Comparison of ENCODE assay signal across 28 mouse cellular contexts in genomic region chr1:145113171-145113570, GRCm38 (mm10).
DNase-seq lines count a peak whose midpoint lies in the region; ATAC-seq and TF ChIP-seq lines count a peak whose summit lies in the region.
"Had no signal": no experiment of that assay in that cellular context is flagged by ENCODE, and none has a peak within 500 bp of the region (broad histone marks: within the 10 kb centered on the region; RNA-seq: fewer than 3 reads in every experiment).

No protein-coding gene starts in this region.

- no peak overlapping the region for H3K4me3 ChIP-seq in ES-Bruce4 (ENCODE audit: low read depth, low read length)
- no peak overlapping the region for H3K4me3 ChIP-seq in embryonic fibroblast, embryonic 13.5 days (ENCODE audit: insufficient read depth, low read length)
- H3K4me3 ChIP-seq in midbrain, embryonic 13.5 days (replicated peaks) = no peak overlapping the region
- H3K4me3 ChIP-seq: embryonic facial prominence, embryonic 10.5 days; embryonic facial prominence, embryonic 12.5 days; erythroblast, embryonic 14.5 days; forebrain, embryonic 10.5 days; forebrain, embryonic 12.5 days had no signal

- no peaks in the 10 kb centered on the region for H3K4me1 ChIP-seq in ES-Bruce4 (ENCODE audit: control insufficient read depth, insufficient read depth, low read length)
- no peaks in the 10 kb centered on the region for H3K4me1 ChIP-seq in embryonic fibroblast, embryonic 13.5 days (ENCODE audit: control insufficient read depth, insufficient read depth, low read length)
- H3K4me1 ChIP-seq in midbrain, embryonic 13.5 days (replicated peaks) = no peaks in the 10 kb centered on the region
- H3K4me1 ChIP-seq: embryonic facial prominence, embryonic 10.5 days; embryonic facial prominence, embryonic 12.5 days; forebrain, embryonic 10.5 days; forebrain, embryonic 12.5 days had no signal

- no peaks in the 10 kb centered on the region for H3K36me3 ChIP-seq in ES-Bruce4 (ENCODE audit: control insufficient read depth, insufficient read depth, low read length, poor library complexity, severe bottlenecking)
- no peaks in the 10 kb centered on the region for H3K36me3 ChIP-seq in midbrain, embryonic 13.5 days
- H3K36me3 ChIP-seq: embryonic facial prominence, embryonic 10.5 days; embryonic facial prominence, embryonic 12.5 days; forebrain, embryonic 10.5 days; forebrain, embryonic 12.5 days; G1E had no signal

- H3K27ac ChIP-seq in ES-Bruce4 (ENCODE audit: insufficient read depth, low read length) = peak overlapping the region; percentile 65
- H3K27ac ChIP-seq in embryonic fibroblast, embryonic 13.5 days (ENCODE audit: insufficient read depth, low read length) = peak overlapping the region; percentile 71
- no peak overlapping the region for H3K27ac ChIP-seq in midbrain, embryonic 13.5 days
- H3K27ac ChIP-seq: embryonic facial prominence, embryonic 10.5 days; embryonic facial prominence, embryonic 12.5 days; forebrain, embryonic 10.5 days; forebrain, embryonic 12.5 days had no signal

- H3K4me2 ChIP-seq in midbrain, embryonic 13.5 days (replicated peaks) = no peak overlapping the region
- H3K4me2 ChIP-seq: embryonic facial prominence, embryonic 12.5 days; forebrain, embryonic 12.5 days had no signal

- TF ChIP-seq EP300 in ES-Bruce4 (IDR thresholded peaks at IDR 0.05; ENCODE audit: insufficient read depth, low read depth, low read length) = no peak

- H3K9me3 ChIP-seq in ES-Bruce4 (replicated peaks; ENCODE audit: control insufficient read depth, insufficient read depth, low read length, poor library complexity, severe bottlenecking) = peaks cover 9% of the 10 kb centered on the region; the same call in 1 of the 2 replicates
- no peaks in the 10 kb centered on the region for H3K9me3 ChIP-seq in midbrain, embryonic 13.5 days
- H3K9me3 ChIP-seq: embryonic facial prominence, embryonic 10.5 days; embryonic facial prominence, embryonic 12.5 days; forebrain, embryonic 10.5 days; forebrain, embryonic 12.5 days had no signal

- peak; percentile 31 for DNase-seq in Muller cell, postnatal 12 days (ENCODE audit: inconsistent ontology term)
- DNase-seq in R1 (ENCODE audit: low read depth, low spot score) = peak; percentile 71
- no peak for DNase-seq in gastrocnemius, postnatal 14 days
- no peak for DNase-seq in T-cell, adult 2 months (ENCODE audit: low spot score)
- no peak for DNase-seq in ovary, postnatal 36 days (ENCODE audit: low spot score)
- DNase-seq: adrenal gland, adult 2 months; adrenal gland, postnatal 10 days; adrenal gland, postnatal 25 days; B cell, adult 2 months; cerebellum, adult 11-12 months; cerebellum, adult 2 months; cerebellum, adult 9-10 months; cerebellum, postnatal 10 days; cerebellum, postnatal 25 days had no signal

- intact Hi-C loops in gastrocnemius, postnatal 14 days (cut with DNase I; ENCODE audit: low total_unique reads) = no loop called here

- no peak for ATAC-seq in midbrain, embryonic 13.5 days
- ATAC-seq: CD4-positive, CD25-positive, alpha-beta regulatory T cell, adult 4 months; forebrain, embryonic 14.5 days; forebrain, embryonic 16.5 days; Patski had no signal

- no peak overlapping the region for H3K9ac ChIP-seq in ES-Bruce4 (ENCODE audit: low read depth, poor library complexity, severe bottlenecking)
- H3K9ac ChIP-seq in midbrain, embryonic 13.5 days (replicated peaks) = no peak overlapping the region
- H3K9ac ChIP-seq: embryonic facial prominence, embryonic 12.5 days; forebrain, embryonic 12.5 days had no signal

- TF ChIP-seq POLR2A in ES-Bruce4 (IDR thresholded peaks at IDR 0.05; ENCODE audit: insufficient read depth, low read length) = no peak
- no peak for TF ChIP-seq POLR2A in embryonic fibroblast, embryonic 13.5 days (IDR thresholded peaks at IDR 0.05; ENCODE audit: low read depth, low read length)

- TF ChIP-seq CTCF in ES-Bruce4 (IDR thresholded peaks at IDR 0.05; ENCODE audit: low read depth, low read length) = no peak
- TF ChIP-seq CTCF in embryonic fibroblast, embryonic 13.5 days (IDR thresholded peaks at IDR 0.05; ENCODE audit: borderline replicate concordance, insufficient read depth, low read length) = no peak

- 74% methylated on average over 1 of the region's 1 CpGs for WGBS in midbrain, embryonic 13.5 days

- H3K27me3 ChIP-seq in ES-Bruce4 (ENCODE audit: control insufficient read depth, insufficient read depth, low read length, poor library complexity, severe bottlenecking) = no peaks in the 10 kb centered on the region
- no peaks in the 10 kb centered on the region for H3K27me3 ChIP-seq in midbrain, embryonic 13.5 days
- H3K27me3 ChIP-seq: CH12.LX; embryonic facial prominence, embryonic 12.5 days; forebrain, embryonic 12.5 days; Patski had no signal

Comparison
In these comparisons a context has a peak if more than half of its experiments do, and no peak if none do; other contexts are left out.
1. DNase-seq: peak in Muller cell, postnatal 12 days (single experiment) and R1 (single experiment); none in gastrocnemius, postnatal 14 days (single experiment), T-cell, adult 2 months (single experiment) and ovary, postnatal 36 days (single experiment).